In the genomic region with DNA sequence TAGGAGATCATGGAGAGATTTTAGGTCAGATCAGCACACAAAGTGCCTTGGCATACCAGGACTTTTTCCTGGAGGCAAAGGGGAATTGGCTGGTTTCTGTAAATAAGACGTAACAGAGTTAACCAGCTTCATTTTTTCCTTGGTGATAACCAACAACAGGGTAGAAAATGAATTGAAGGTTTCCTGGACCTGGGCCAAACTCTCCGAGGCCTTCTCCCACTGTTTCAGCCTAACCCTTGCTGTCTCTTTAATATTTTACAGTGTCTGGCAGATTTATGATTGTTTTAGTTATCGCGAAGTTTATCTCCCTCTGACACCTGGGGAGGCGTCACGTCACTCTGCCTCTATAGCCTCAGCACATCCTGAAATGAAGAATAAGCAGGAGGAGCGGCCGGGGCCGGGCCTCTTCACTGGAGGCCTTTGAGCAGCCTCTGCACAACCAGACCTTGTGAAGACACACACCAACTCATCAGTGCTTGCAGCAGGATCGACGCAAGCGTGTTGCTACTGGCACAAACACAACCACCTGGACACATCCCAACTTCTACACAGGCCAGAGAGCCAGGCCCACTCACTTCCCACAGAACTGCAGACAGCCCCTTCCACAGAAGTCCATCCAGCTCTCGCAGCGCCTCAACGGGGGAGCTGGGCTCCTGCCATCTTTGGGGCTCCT, we compare ENCODE assay signal across 8 mouse cellular contexts.
DNase-seq lines count a peak whose midpoint lies in the region; ATAC-seq and TF ChIP-seq lines count a peak whose summit lies in the region.

No protein-coding gene starts in this region.

- no peaks in the 10 kb centered on the region for H3K36me3 ChIP-seq in kidney, postnatal 0 days (ENCODE audit: insufficient read depth, low read length)
- H3K36me3 ChIP-seq in limb, embryonic 11.5 days (ENCODE audit: control insufficient read depth, insufficient read depth, low read length) = no peaks in the 10 kb centered on the region

- H3K27me3 ChIP-seq in kidney, postnatal 0 days (ENCODE audit: insufficient read depth, low read length) = no peaks in the 10 kb centered on the region
- no peaks in the 10 kb centered on the region for H3K27me3 ChIP-seq in limb, embryonic 11.5 days (ENCODE audit: control insufficient read depth, insufficient read depth, low read length)

- 36% methylated on average over 15 of the region's 15 CpGs for WGBS in kidney, postnatal 0 days
- WGBS in limb, embryonic 11.5 days = 73% methylated on average over 15 of the region's 15 CpGs

- no peak overlapping the region for H3K4me2 ChIP-seq in kidney, postnatal 0 days (ENCODE audit: low read length)
- no peak overlapping the region for H3K4me2 ChIP-seq in limb, embryonic 11.5 days (ENCODE audit: low read depth, severe bottlenecking)

- TF ChIP-seq CTCF in kidney, postnatal 0 days (IDR thresholded peaks at IDR 0.05; ENCODE audit: low read depth) = no peak

- intact Hi-C loops in heart, postnatal 10 days (cut with DNase I) = no loop called here

- H3K9ac ChIP-seq in kidney, postnatal 0 days (ENCODE audit: low read depth, low read length) = no peak overlapping the region
- no peak overlapping the region for H3K9ac ChIP-seq in limb, embryonic 11.5 days (ENCODE audit: low read length)

- H3K27ac ChIP-seq in kidney, postnatal 0 days = no peak overlapping the region
- H3K27ac ChIP-seq in limb, embryonic 11.5 days (replicated peaks; ENCODE audit: low read depth, low read length) = no peak overlapping the region; the same call in 1 of the 2 replicates

- no peaks in the 10 kb centered on the region for H3K9me3 ChIP-seq in kidney, postnatal 0 days (replicated peaks; ENCODE audit: low read length)
- H3K9me3 ChIP-seq in limb, embryonic 11.5 days (ENCODE audit: control insufficient read depth, low read length) = no peaks in the 10 kb centered on the region

- no peak overlapping the region for H3K4me3 ChIP-seq in kidney, postnatal 0 days (replicated peaks; ENCODE audit: low read depth, low read length)
- H3K4me3 ChIP-seq in limb, embryonic 11.5 days (ENCODE audit: low read depth, low read length) = no peak overlapping the region

- DNase-seq in kidney, postnatal 0 days (ENCODE audit: low spot score) = peak; percentile 6
- no peak for DNase-seq in kidney, adult 11 months
- peak; percentile 14 for DNase-seq in NIH3T3 (ENCODE audit: low read depth)
- peak; percentile 85 to 91 for DNase-seq in cerebellum, postnatal 14 days
- DNase-seq in heart, postnatal 10 days = peak; percentile 27 to 34
- DNase-seq in limb, embryonic 11.5 days (ENCODE audit: low spot score) = peak; percentile 28
- DNase-seq in urinary bladder, postnatal 10 days (ENCODE audit: low spot score) = no peak
- no peak for DNase-seq in adrenal gland, adult 8-10 months

- H3K4me1 ChIP-seq in kidney, postnatal 0 days (replicated peaks; ENCODE audit: insufficient read depth, low read length) = 0 out of 2 replicates have a peak, but pooled peaks cover 3% of the 10 kb centered on the region
- H3K4me1 ChIP-seq in limb, embryonic 11.5 days (ENCODE audit: control insufficient read depth, insufficient read depth, low read length) = peaks cover 4% of the 10 kb centered on the region

- no peak for ATAC-seq in kidney, postnatal 0 days (replicated peaks; ENCODE audit: low FRiP score, low read depth)
- ATAC-seq in limb, embryonic 11.5 days (ENCODE audit: insufficient number of reproducible peaks, low FRiP score, low TSS enrichment, low read depth) = no peak; the same call in 1 of the 2 replicates

Comparison
In these comparisons a context has a peak if more than half of its experiments do, and no peak if none do; other contexts are left out.
1. DNase-seq: peak in kidney, postnatal 0 days (single experiment), NIH3T3 (single experiment), cerebellum, postnatal 14 days (2 of 2), heart, postnatal 10 days (2 of 2) and limb, embryonic 11.5 days (single experiment); none in kidney, adult 11 months (single experiment), urinary bladder, postnatal 10 days (single experiment) and adrenal gland, adult 8-10 months (single experiment).